Mouse (Mus musculus) megakaryocyte, embryonic 14.5 days (primary cell): ENCODE results near the gene 1700024P04Rik. TPM values are rescaled to one million over a fixed set of nuclear protein-coding genes. Genes with fewer than 3 reads are reported as not detected.

Experiments
- H3K27me3 ChIP-seq: replicated peaks from 2 replicates; pipeline ENCODE3; 2012; ENCODE audit warnings: inconsistent platforms
- H3K36me3 ChIP-seq: replicated peaks from 2 replicates; pipeline ENCODE3; 2012; ENCODE audit warnings: low read length, inconsistent platforms, mixed read lengths
- H3K4me1 ChIP-seq: 2 replicates; pipeline ENCODE4 v1.6.1; 2012; ENCODE audit warnings: inconsistent platforms
- H3K4me3 ChIP-seq: replicated peaks from 2 replicates; pipeline ENCODE3; 2012; ENCODE audit warnings: moderate library complexity, mild to moderate bottlenecking, inconsistent platforms
- H3K9me3 ChIP-seq: 2 replicates; pipeline ENCODE4 v1.6.1; 2012; ENCODE audit warnings: inconsistent platforms
- FLI1 ChIP-seq: IDR thresholded peaks from 2 replicates; pipeline ENCODE4 v1.6.1; 2012; ENCODE audit warnings: low read length, inconsistent platforms, mixed read lengths
- GATA1 ChIP-seq: IDR thresholded peaks from 3 replicates; pipeline ENCODE4 v1.6.1; 2012; ENCODE audit warnings: mixed read lengths, low read length, inconsistent platforms, borderline replicate concordance
- polyA plus RNA-seq: library from polyadenylated mRNA; stranded (reverse); fragments of >175 nt; gene quantifications from 2 replicates; pipeline ENCODE4 v1.2.3, GENCODE M21; 2012; ENCODE audit warnings: low replicate concordance; ENCODE audit not compliant: insufficient read depth

The 1700024P04Rik gene
- polyA plus RNA-seq, 1 experiment, result not detected

DNA sequence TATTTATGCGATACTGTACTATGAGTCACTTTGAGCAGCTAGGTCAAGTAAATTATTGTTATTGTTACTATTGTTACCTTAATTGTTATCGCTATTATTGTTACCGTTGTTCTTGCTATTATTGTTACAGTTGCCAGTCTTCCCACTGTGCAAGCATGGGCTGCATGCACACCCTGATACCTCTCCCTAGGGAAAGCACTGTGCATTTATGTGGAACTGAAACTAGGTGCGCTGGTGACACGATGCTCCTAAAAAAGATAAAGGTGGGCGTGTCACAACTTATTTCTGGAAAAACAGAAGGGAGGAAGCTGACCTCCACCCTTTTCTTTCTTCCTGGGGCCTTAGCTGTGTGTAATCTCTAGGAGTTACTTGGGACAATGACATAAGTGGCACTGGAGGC is 16.4 kb downstream of the 1700024P04Rik start:
- H3K27me3 ChIP-seq, result no peaks in the 10 kb centered on the region
- H3K36me3 ChIP-seq, result no peaks in the 10 kb centered on the region
- no peaks in the 10 kb centered on the region for H3K9me3 ChIP-seq
- peak overlapping the region; percentile 75 for H3K4me3 ChIP-seq
- H3K4me1 ChIP-seq, result peaks cover 32% of the 10 kb centered on the region
- TF ChIP-seq FLI1, result no peak
- TF ChIP-seq GATA1, result no peak

DNA sequence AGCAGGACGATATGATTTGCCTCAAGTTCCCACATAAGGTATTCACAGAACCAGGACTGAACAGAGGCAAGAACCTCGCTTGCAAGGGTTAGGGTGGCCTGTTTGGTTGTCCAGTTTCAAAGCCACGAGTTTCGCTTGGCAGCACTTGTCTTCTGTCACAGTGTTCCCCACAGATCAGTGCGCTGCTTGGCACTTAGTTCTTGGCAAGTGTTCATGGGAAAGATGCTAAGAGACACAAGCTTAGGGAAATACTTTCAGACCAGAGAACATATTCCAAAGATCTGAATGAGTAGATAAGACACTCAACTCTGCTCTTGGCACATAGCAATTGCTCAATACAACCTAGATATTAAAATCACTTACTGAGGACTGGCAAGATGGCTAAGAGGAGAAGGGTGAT is 17.8 kb downstream of the 1700024P04Rik start:
- TF ChIP-seq FLI1 (no peak), GATA1 (no peak)
- Histone ChIP-seq H3K9me3 (no peaks in the 10 kb centered on the region), H3K27me3 (no peaks in the 10 kb centered on the region), H3K4me1 (peaks cover 38% of the 10 kb centered on the region), H3K4me3 (no peak overlapping the region), H3K36me3 (no peaks in the 10 kb centered on the region)

DNA sequence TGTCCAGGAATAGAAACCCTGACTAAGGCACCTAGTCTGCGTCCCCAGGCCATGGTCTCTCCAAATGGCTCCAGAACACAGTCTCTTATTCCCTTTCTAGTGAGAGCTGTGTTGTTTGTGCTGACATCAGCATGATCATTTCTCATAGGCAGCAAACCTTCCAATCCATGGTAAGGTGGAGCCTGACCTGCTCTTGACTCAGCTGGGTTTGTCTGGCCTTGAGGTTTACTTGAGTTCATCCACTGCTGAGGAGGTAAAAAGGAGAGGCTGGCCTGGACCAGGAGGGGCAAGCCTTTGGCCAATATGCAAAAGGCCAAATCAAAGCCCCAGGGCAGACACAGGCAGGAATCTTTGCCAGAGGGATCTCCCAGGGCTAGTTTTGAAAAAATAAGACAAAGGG is 20.8 kb downstream of the 1700024P04Rik start:
- TF ChIP-seq FLI1 (no peak), GATA1 (no peak)
- H3K36me3 ChIP-seq, result no peaks in the 10 kb centered on the region
- H3K4me3 ChIP-seq, result no peak overlapping the region
- H3K4me1 ChIP-seq, result peaks cover 20% of the 10 kb centered on the region
- H3K9me3 ChIP-seq, result peaks cover 4% of the 10 kb centered on the region; the same call in 1 of the 2 replicates
- H3K27me3 ChIP-seq, result no peaks in the 10 kb centered on the region

DNA sequence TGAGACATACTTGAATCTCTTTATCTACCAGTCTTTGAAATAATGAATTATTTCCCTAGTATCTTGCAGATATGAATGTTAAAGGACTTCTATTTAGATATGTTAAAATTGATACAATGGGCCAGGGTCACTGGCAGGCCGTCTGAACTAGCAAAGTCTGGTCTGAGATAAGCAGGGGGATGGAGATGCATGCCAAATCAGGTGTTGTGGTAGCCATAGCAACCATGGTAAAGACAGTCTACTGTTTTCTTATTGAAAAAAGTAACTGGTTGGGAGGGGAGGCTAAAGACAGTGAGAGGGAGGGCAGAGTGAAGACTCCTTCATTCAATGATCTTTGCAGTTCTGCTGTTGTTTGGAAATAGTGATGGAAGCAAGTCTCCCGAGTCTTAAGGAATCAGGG is 26.2 kb downstream of the 1700024P04Rik start:
- Histone ChIP-seq H3K4me1 (peaks cover 32% of the 10 kb centered on the region), H3K36me3 (no peaks in the 10 kb centered on the region), H3K27me3 (no peaks in the 10 kb centered on the region), H3K4me3 (no peak overlapping the region), H3K9me3 (peaks cover 4% of the 10 kb centered on the region; the same call in 1 of the 2 replicates)
- TF ChIP-seq FLI1, result no peak
- TF ChIP-seq GATA1, result no peak

DNA sequence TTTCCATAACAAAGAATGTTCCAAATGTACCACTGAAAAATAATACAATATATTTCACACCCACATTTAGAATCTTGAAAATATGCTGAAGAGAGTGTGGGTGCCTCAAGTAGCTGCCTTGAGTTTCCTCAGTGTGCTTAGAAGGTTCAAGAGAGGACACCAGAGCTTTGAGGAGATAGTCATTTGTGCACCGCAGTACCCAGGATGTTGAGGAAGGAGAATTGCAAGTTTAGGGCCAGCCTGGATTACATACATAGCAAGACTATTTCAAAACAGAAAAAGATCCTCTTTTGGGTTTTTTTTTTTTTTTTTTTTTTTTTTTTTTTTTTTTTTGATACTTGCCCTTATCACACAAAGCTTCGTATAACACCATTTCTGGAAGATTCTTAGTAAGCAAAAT is 28.2 kb downstream of the 1700024P04Rik start:
- Histone ChIP-seq H3K36me3 (no peaks in the 10 kb centered on the region), H3K4me1 (peaks cover 27% of the 10 kb centered on the region), H3K4me3 (no peak overlapping the region), H3K9me3 (peaks cover 4% of the 10 kb centered on the region; the same call in 1 of the 2 replicates), H3K27me3 (no peaks in the 10 kb centered on the region)
- TF ChIP-seq GATA1 (no peak), FLI1 (no peak; the same call in 1 of the 2 replicates)

DNA sequence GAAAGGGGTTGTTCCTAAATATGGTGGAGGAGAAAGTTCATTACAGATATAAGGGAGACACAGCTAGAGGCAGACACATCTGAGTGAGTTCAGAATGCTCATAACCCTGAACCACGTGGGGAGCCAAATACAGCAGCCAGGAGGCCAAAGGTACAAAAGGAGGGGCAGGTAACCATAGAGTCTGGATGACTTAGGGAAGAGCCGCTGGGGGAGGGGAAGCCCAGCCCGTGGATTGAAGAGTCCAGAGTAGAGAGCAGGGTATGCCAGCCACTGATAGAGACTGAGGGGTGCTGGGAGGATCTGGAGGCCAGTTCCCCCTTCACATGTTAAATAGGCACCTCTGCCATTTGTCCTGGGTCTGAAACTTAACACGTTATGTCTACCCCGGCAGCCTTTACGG is 28.7 kb downstream of the 1700024P04Rik start:
- no peak for TF ChIP-seq GATA1
- no peak for TF ChIP-seq FLI1
- no peak overlapping the region for H3K4me3 ChIP-seq
- peaks cover 4% of the 10 kb centered on the region; the same call in 1 of the 2 replicates for H3K9me3 ChIP-seq
- peaks cover 27% of the 10 kb centered on the region for H3K4me1 ChIP-seq
- H3K36me3 ChIP-seq, result no peaks in the 10 kb centered on the region
- no peaks in the 10 kb centered on the region for H3K27me3 ChIP-seq

DNA sequence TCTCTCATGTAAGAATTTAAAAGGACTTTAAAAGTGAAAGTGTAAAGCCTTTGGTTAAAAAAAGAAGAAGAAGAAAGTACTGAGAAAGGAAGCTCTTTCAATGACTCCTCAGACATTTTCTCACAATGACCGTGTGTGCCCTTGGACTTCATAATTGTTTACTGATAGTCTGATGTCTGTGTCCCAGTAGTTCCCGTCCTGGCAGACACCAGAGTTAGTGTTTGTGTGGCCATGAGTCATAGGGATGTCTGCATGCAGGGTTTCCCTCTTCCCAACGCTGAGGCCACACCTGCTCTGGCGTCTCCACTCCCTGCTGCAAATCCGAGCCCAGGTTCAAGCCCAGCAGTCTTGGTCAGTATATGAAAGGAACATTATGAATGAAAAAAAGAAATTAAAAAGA is 29.1 kb downstream of the 1700024P04Rik start:
- H3K4me3 ChIP-seq, result peak overlapping the region; percentile 53
- H3K9me3 ChIP-seq, result peaks cover 4% of the 10 kb centered on the region; the same call in 1 of the 2 replicates
- no peaks in the 10 kb centered on the region for H3K27me3 ChIP-seq
- H3K4me1 ChIP-seq, result peaks cover 27% of the 10 kb centered on the region
- no peak for TF ChIP-seq FLI1
- H3K36me3 ChIP-seq, result no peaks in the 10 kb centered on the region

DNA sequence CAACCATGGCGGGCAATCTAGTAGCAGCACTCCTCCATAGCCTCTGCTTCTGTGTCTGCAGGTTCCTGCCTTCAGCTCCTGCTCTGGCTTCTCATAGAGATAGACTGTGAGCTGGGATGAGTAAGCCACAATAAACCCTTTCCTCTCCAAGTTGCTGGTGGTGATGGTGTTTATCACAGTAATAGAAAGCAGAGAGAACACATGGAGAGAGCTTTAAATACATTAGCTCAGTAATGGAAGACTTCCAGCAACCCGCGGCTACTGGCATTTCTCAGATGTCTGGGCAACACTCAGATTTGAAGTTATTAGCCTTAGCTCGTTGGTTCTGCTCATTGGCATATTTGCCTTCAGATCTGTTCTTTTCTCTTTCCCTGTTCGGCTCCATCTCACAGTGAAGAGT is 30.5 kb downstream of the 1700024P04Rik start:
- TF ChIP-seq GATA1 (no peak), FLI1 (no peak)
- Histone ChIP-seq H3K4me1 (peaks cover 27% of the 10 kb centered on the region), H3K4me3 (no peak overlapping the region), H3K36me3 (no peaks in the 10 kb centered on the region), H3K9me3 (no peaks in the 10 kb centered on the region), H3K27me3 (no peaks in the 10 kb centered on the region)

DNA sequence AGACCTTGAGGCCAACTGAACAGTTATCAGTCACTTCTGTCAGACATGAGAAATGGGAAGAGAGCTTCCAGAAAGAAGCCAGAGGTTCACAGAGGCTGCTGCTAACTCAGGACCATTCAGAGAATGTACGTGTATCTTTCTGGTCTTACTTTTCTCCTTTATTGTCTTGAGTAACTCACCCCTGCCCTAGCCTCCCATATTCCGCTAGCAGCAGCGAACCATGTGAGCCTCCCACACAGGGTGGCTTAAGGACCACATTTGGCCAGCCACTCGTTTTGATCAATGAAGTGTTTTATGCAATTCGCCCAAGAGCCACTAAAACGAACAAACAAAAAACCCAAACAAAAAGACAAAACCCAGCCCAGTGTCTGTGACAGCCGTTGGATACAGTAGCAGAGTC is 32.4 kb downstream of the 1700024P04Rik start:
- H3K36me3 ChIP-seq, result no peaks in the 10 kb centered on the region
- H3K9me3 ChIP-seq, result no peaks in the 10 kb centered on the region
- H3K27me3 ChIP-seq, result no peaks in the 10 kb centered on the region
- peaks cover 27% of the 10 kb centered on the region for H3K4me1 ChIP-seq
- H3K4me3 ChIP-seq, result no peak overlapping the region
- TF ChIP-seq FLI1, result no peak
- TF ChIP-seq GATA1, result no peak

DNA sequence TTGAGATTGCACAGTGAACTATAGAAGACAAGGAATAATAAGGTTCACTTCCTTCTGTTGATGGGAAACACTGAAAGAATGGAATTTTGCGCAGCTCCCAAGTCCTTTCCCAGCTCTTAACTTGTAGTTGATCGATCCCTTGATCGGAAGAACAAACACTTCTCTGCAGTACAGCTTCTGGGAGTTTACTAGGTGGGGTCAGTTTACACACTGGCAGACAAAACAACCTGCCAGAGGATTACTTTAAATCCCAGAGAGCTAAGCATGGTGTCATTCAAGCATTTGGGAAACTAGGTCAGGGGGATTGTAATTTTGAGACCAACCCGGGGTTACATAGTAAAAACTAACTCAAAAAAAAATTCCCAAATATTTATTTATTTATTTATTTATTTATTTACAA is 36.2 kb downstream of the 1700024P04Rik start:
- Histone ChIP-seq H3K36me3 (no peaks in the 10 kb centered on the region), H3K27me3 (no peaks in the 10 kb centered on the region), H3K4me3 (no peak overlapping the region), H3K4me1 (peaks cover 18% of the 10 kb centered on the region), H3K9me3 (no peaks in the 10 kb centered on the region)
- TF ChIP-seq GATA1, result no peak
- no peak for TF ChIP-seq FLI1

DNA sequence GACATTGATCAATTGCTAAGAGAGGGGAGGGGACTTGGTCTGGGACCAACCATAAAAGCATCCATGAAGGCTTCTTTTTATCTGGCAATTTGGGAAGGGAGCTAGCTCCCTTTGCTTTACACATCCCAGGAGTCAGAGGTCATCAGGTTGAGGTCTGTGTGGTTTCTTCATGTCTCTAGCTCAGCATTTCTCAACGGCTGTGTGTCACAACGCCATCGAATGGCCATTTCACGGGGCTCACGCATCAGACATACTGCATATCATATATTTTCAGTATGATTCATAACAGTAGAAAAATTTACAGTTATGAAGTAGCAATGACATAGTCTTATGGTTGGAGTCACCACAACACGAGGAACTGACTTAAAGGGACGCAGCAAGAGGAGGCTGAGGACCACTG is 37.9 kb downstream of the 1700024P04Rik start:
- no peaks in the 10 kb centered on the region for H3K36me3 ChIP-seq
- TF ChIP-seq FLI1 (no peak), GATA1 (no peak)
- H3K9me3 ChIP-seq, result no peaks in the 10 kb centered on the region
- no peak overlapping the region for H3K4me3 ChIP-seq
- H3K4me1 ChIP-seq, result peaks cover 22% of the 10 kb centered on the region
- no peaks in the 10 kb centered on the region for H3K27me3 ChIP-seq
